Mouse (Mus musculus) urinary bladder, postnatal 36 days (tissue): Measurements from ENCODE around the gene Serpina3f.
"Not testable (repeated sequence)": the region's sequence is repeated elsewhere in the genome, so short reads cannot be mapped to it uniquely, and the experiment has no call there.

Experiments used
- DNase-seq, 2 experiments: peaks; one replicate each; pipeline ENCODE4 v3.0.0; 2022; ENCODE audit warnings: low spot score in 2 of 2, mixed read lengths in 1 of 2

Serpina3f gene

DNA sequence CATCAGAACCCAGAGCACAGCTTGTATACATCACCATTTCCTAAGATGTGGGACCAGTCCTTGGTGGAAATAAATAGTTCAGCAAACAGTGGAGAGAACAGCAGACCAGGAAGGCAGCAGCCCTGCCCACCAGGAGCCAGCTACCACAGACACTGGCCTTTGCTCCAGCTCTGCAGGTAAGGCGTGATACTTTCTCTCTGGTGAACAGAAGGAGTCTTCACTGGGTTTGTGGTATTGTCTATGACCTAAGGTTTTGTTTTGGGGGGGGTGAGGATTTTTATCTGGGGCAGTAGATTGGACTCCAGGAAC lies at the start of gene Serpina3f:
Gene Serpina3f, plus strand, starts transcription at position 100 of the 309 bp plus-strand sequence.
- DNase-seq = no peak

GRCm38 (mm10) chr12:104174747-104175146 lies 39.6 kb upstream of the Serpina3f start:
- peak in 1 of 2 experiments; percentile 23 for DNase-seq

GRCm38 (mm10) chr12:104175636-104176035 lies 38.7 kb upstream of the Serpina3f start:
- no peak for DNase-seq

DNA sequence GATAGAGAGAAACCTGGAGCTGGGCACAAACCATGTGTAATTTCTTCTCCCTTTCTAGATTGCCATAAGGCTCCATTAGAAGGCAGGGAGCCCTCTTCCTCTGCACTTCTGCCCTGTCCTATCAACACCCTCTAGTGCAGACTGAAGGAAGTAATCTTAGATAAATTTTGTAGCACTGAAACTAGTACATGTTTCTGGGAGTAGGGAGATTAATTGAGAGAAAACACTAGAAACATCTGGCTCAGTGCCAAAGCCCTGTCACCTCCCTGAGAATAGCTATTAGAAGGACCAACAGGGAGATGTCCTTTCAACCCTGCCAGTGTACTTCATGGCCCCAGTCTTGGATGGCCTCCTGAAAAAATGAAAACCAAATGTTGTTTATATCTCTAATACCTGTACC lies 35.8 kb upstream of the Serpina3f start:
- DNase-seq = no peak

- DNase-seq = no peak
Observed at GRCm38 (mm10) chr12:104178987-104179386, 35.4 kb upstream of the Serpina3f start.

- DNase-seq = no peak
Observed at GRCm38 (mm10) chr12:104185046-104185445, 29.3 kb upstream of the Serpina3f start.

- peak; percentile 6 to 7 for DNase-seq
Observed at GRCm38 (mm10) chr12:104186041-104186581, 28.2 kb upstream of the Serpina3f start.

DNA sequence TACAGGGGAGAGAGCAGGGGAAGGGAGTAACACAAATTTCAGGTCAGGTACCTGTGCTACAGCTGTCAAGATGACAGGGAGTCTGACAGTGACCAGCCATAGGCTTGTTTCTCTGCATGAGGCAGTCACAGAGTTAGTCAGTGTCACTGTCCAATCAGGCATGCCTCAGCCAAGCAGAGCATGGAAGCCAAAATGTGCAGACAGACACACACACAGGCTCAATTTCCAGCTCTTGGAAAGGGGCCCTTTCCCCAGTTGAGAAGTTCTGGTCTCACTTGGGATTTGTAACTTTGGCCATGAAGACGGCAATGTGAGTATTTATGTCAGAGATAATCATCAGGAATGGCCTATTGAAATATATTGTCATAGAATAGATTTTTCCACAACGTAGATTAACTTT lies 25.1 kb upstream of the Serpina3f start:
- no peak for DNase-seq

DNA sequence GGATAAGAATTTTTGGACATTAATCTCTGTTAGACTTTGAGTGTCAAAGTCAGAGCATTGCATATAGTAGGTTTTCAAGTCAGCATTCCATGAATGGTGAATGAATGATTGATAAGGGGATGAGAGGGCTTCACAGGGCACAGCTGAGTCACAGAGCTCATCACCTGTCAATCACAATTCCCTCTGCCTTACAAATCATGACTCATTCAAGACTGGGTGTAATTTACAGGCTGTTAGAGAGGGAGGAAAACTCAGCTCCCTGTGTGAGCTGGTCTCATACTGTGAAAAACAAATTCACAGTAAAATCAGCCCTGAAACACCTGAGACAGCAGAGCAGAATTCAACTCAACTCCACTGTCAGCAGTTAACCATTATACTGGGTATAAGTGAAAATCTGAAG lies 23.5 kb upstream of the Serpina3f start:
- no peak for DNase-seq

DNA sequence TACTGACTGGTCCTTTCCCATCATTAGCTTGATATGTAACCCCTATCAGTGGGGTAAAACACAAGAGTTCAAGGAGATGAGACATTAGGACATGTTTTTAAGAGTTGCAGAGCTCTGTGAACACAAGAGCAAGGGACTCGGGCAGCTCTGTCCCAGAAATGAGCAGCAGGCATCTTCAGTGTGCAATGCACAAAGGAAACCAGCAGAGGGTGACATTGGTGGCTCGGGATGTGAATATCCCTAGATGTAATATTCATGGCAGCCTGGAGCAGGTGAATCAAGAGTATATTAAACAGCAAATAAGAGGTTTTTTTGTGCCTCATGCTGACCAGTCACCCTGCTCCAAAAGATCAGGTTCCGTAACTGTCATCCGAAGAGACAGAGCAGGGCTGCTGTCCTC lies 5.2 kb upstream of the Serpina3f start:
- no peak for DNase-seq

- DNase-seq = no peak
Observed at GRCm38 (mm10) chr12:104209802-104210201, 4.5 kb upstream of the Serpina3f start.

DNA sequence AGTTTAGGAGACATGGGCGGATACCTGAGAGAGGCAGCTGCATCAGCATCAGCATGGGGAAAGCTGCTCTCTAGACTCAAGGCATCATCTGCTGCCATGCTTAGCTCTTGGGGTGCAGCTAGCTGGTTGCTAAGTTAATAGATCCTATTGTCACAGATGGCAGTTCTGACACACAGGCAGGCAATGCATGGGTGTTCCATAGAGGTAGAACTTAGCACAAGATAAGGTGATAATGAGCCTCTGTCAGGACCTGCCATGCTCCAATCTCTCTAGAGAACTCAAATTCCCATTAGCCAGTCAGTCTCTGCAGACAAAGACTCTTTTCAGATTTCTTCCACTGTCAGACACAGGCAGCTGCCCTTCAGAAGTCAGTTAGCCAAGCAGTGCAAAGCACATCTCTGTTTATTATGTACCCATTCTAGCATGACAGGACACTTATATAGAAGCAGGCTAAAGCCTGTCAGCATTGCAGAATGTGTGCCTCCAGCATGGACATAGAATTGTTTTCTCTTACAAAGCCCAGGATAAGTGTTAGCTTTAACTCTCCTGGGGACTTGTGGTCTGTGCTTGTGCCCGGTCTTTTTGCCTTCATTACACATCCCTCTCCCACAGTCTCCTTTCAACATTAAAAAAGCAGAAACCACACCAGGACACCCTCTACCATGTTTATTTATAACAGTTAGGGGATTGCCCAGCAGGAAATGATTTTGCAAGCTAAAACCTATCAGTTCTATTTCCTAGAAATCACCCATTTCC lies 477 bp upstream of the Serpina3f start:
- no peak for DNase-seq

- no peak for DNase-seq
Observed at GRCm38 (mm10) chr12:104215249-104215648, 905 bp downstream of the Serpina3f start.

GRCm38 (mm10) chr12:104221616-104222015 lies 7.3 kb downstream of the Serpina3f start:
- no peak for DNase-seq

DNA sequence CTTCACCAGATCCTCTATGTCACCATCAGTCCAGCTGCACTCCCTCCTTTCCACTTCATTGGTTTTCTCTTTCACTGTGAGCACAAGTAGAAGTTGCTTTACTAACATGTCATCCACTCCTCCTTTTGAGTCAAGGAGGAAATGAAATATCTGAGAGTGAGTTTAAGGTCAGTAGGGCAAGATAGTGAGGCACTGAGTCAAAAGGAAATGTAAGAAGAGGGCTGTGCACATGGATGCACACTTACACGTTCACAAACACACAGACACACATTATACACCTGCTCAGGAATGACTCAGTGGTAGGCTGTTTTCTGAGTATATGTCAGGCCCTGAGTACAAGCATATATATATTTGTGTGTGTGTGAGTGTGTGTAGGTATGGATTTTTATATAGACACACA lies 9.3 kb downstream of the Serpina3f start:
- no peak for DNase-seq

GRCm38 (mm10) chr12:104224598-104225300 lies 10.4 kb downstream of the Serpina3f start:
- peak in 1 of 2 experiments; percentile 9 for DNase-seq

DNA sequence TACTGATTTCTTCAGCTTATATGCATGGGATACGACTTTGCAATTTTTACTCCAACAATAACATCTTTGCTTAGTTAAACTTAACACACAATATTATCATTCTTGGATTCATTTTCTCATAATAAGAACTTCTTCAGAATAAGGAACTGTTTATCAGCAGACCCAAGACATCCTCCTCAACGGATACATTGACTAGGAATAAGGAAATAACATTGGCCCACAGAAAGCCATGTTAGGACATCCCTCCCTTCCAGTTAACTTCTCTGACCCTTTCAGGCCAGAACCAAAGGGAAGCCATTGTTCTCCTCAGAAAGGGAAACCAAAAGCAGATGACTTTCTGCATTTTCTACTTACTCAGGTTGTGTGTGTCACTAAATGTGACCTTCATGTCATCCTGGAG lies 16.4 kb downstream of the Serpina3f start:
- no peak for DNase-seq

GRCm38 (mm10) chr12:104235915-104236314 lies 21.6 kb downstream of the Serpina3f start, which contains the start of gene Serpina3g:
Gene Serpina3g (plus strand): TSS chr12:104236245.
- no peak for DNase-seq

- not testable (repeated sequence) for DNase-seq
Observed at GRCm38 (mm10) chr12:104238048-104238447, 23.7 kb downstream of the Serpina3f start.

GRCm38 (mm10) chr12:104243307-104243706 lies 29.0 kb downstream of the Serpina3f start:
- peak in 1 of 2 experiments; percentile 28 for DNase-seq

DNA sequence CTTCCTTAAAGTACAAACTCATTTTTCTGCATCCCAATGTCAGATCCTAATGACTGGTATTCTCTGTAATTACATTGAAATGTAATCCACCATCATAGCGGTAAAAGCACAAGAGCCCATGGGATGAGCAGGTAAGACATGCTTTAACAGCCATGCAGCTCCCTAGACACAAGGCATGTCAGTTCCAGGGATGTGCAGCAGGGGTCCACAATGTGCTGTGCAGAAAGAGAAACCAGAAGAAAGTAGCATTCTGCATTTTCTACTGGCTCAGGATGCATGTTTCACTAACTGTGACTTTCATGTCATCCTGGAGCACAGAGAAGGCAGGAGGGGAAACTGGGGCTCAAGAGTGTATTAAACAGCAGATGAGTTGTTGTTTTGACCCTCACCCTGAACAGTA lies 30.7 kb downstream of the Serpina3f start:
- peak in 1 of 2 experiments; percentile 6 for DNase-seq

DNA sequence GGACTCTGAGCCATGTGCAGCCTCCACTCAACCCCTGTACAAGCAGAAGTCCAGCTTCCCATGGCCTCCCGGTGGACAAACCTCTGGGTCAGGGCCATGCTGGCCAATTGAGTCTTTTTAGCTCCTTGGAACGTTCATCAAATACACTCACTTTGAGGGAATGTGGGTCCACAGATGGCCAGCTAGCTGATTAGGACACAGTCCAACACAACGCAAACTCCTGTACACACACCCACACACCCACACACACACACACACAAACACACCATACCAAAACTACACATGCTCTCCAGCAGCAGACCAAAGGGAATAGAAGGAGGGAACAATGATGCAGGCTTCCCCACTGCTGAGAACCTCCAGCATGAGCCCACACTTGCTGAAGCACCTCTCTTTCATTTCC lies 31.3 kb downstream of the Serpina3f start:
- DNase-seq = no peak

DNA sequence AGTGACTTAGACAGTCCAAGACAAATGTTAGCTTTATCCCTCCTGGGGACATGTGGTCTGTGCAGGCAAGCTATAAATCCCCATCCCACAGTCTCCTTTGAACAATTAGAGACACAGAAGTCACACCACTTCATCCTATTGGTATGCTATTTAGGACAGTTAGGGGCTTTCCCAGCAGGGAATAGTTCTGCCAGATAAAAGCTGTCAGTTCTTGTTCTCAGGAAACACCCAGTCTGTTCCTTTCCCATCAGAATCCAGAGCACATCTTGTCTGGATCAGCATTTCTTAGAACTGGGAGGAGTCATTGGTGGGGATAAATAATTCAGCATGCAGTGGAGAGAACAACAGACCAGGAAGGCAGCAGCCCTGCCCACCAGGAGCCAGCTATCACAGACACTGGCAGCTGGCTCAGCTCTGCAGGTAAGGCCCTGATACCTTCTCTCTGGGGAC lies 33.2 kb downstream of the Serpina3f start:
- DNase-seq = no peak
